In the genomic region with DNA sequence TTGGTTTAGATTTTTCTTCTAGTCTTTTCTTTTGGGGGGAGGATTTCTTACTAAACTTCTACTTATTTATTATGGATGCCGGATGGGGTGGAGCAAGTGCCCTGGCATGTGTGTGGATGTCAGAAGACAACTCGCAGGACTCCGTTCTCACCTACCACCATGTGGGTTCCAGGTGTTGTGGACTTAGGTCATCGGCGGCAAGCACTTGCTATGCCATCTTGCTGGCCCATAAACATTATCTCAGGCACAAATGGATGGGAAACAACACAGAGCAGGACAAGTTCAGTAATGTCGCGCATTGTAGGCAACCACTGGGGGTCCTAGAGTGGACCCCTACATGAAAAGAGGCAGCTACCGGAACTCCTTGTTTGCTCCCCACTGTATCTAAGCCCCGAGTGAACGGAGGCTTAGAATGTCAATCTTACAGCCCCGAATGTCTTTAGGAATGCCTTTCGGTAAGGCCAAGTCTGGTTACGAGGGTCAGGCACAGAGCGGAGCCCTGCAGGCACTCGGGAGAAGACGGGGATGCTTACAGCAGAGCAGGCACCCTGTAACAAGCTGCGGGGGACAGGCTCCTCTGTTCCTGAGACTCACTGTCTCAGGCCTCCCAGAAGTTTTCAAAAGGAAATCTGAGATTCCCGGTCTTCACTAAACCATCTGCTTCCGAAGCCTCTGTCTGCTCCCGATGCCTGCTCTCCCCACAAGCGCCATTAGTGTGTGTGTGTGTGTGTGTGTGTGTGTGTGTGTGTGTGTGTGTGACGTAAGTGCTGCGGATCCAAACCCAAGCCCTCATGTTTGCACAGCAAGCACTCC, we compare ENCODE assay signal across 9 mouse cellular contexts. TPM values are rescaled to one million over a fixed set of nuclear protein-coding genes. Genes with fewer than 3 reads are reported as not detected.
A peak's percentile ranks its signal among the peaks of the same experiment; 100 is the strongest.
DNase-seq lines count a peak whose midpoint lies in the region; ATAC-seq lines count a peak whose summit lies in the region.
"Had no signal": no experiment of that assay in that cellular context is flagged by ENCODE, and none has a peak within 500 bp of the region (broad histone marks: within the 10 kb centered on the region; RNA-seq: fewer than 3 reads in every experiment).

No protein-coding gene starts in this region.

- no peak for DNase-seq in lung, postnatal 25 days (ENCODE audit: low spot score)
- DNase-seq in forebrain, embryonic 11.5 days (ENCODE audit: low spot score), result no peak
- DNase-seq in limb, embryonic 11.5 days (ENCODE audit: low spot score), result peak; percentile 48
- DNase-seq in urinary bladder, postnatal 14 days (ENCODE audit: low spot score), result no peak
- no peak for DNase-seq in frontal cortex, postnatal 25 days (ENCODE audit: low spot score in 2 of 2)
- no peak for DNase-seq in gastrocnemius, postnatal 36 days
- DNase-seq: kidney, postnatal 25 days had no signal

- WGBS in lung, embryonic 15.5 days, result 16% methylated on average over 23 of the region's 23 CpGs
- whole genome bisulfite sequencing in forebrain, embryonic 11.5 days, result 36% methylated on average over 23 of the region's 23 CpGs
- WGBS in limb, embryonic 11.5 days, result 9% methylated on average over 23 of the region's 23 CpGs
- WGBS in neural tube, embryonic 14.5 days, result 30% methylated on average over 23 of the region's 23 CpGs

- peak; percentile 15; the same call in 1 of the 2 replicates for ATAC-seq in lung, embryonic 15.5 days (ENCODE audit: borderline replicate concordance, extremely low read depth, low FRiP score, low TSS enrichment)
- 0 out of 2 replicates have a peak, but pooled peaks have one; percentile 39 for ATAC-seq in forebrain, embryonic 11.5 days (replicated peaks; ENCODE audit: low FRiP score)
- no peak for ATAC-seq in limb, embryonic 11.5 days (ENCODE audit: insufficient number of reproducible peaks, low FRiP score, low TSS enrichment, low read depth)
- ATAC-seq in neural tube, embryonic 14.5 days (ENCODE audit: low read depth), result 0 out of 2 replicates have a peak, but pooled peaks have one; percentile 17

- no peaks in the 10 kb centered on the region for H3K36me3 ChIP-seq in lung, embryonic 15.5 days
- no peaks in the 10 kb centered on the region for H3K36me3 ChIP-seq in forebrain, embryonic 11.5 days (ENCODE audit: control insufficient read depth, insufficient read depth, low read length)
- no peaks in the 10 kb centered on the region for H3K36me3 ChIP-seq in limb, embryonic 11.5 days (ENCODE audit: control insufficient read depth, insufficient read depth, low read length)
- H3K36me3 ChIP-seq in neural tube, embryonic 14.5 days (ENCODE audit: control insufficient read depth, insufficient read depth, low read length), result no peaks in the 10 kb centered on the region

- intact Hi-C loops in gastrocnemius, postnatal 36 days (cut with DNase I), result no loop called here

- H3K27ac ChIP-seq in lung, embryonic 15.5 days, result no peak overlapping the region
- no peak overlapping the region for H3K27ac ChIP-seq in forebrain, embryonic 11.5 days (ENCODE audit: low read depth, low read length)
- no peak overlapping the region for H3K27ac ChIP-seq in limb, embryonic 11.5 days (replicated peaks; ENCODE audit: low read depth, low read length)
- no peak overlapping the region for H3K27ac ChIP-seq in neural tube, embryonic 14.5 days (ENCODE audit: low read depth, low read length)

- H3K9ac ChIP-seq in lung, embryonic 15.5 days, result no peak overlapping the region
- peak overlapping the region; percentile 28; the same call in 1 of the 2 replicates for H3K9ac ChIP-seq in forebrain, embryonic 11.5 days (ENCODE audit: low read length)
- peak overlapping the region; percentile 30; the same call in 1 of the 2 replicates for H3K9ac ChIP-seq in limb, embryonic 11.5 days (ENCODE audit: low read length)
- H3K9ac ChIP-seq in neural tube, embryonic 14.5 days (replicated peaks; ENCODE audit: low read depth, low read length), result no peak overlapping the region

- H3K27me3 ChIP-seq in lung, embryonic 15.5 days, result peaks cover 38% of the 10 kb centered on the region
- H3K27me3 ChIP-seq in forebrain, embryonic 11.5 days (ENCODE audit: control insufficient read depth, insufficient read depth, low read length), result no peaks in the 10 kb centered on the region
- H3K27me3 ChIP-seq in limb, embryonic 11.5 days (ENCODE audit: control insufficient read depth, insufficient read depth, low read length), result peaks cover 6% of the 10 kb centered on the region; the same call in 1 of the 2 replicates
- H3K27me3 ChIP-seq in neural tube, embryonic 14.5 days (ENCODE audit: control insufficient read depth, insufficient read depth, low read length), result no peaks in the 10 kb centered on the region

- H3K9me3 ChIP-seq in lung, embryonic 15.5 days, result no peaks in the 10 kb centered on the region
- no peaks in the 10 kb centered on the region for H3K9me3 ChIP-seq in forebrain, embryonic 11.5 days (ENCODE audit: control insufficient read depth, low read length)
- no peaks in the 10 kb centered on the region for H3K9me3 ChIP-seq in limb, embryonic 11.5 days (ENCODE audit: control insufficient read depth, low read length)
- H3K9me3 ChIP-seq in neural tube, embryonic 14.5 days (ENCODE audit: control insufficient read depth, low read length), result no peaks in the 10 kb centered on the region

- no peak overlapping the region for H3K4me3 ChIP-seq in lung, embryonic 15.5 days
- H3K4me3 ChIP-seq in forebrain, embryonic 11.5 days (ENCODE audit: low read depth, low read length), result 0 out of 2 replicates have a peak overlapping the region, but pooled peaks have one; percentile 6
- H3K4me3 ChIP-seq in limb, embryonic 11.5 days (ENCODE audit: low read depth, low read length), result peak overlapping the region; percentile 16; the same call in 1 of the 2 replicates
- no peak overlapping the region for H3K4me3 ChIP-seq in neural tube, embryonic 14.5 days (ENCODE audit: low read depth, low read length)

- peaks cover 14% of the 10 kb centered on the region; the same call in 1 of the 2 replicates for H3K4me1 ChIP-seq in lung, embryonic 15.5 days
- H3K4me1 ChIP-seq in forebrain, embryonic 11.5 days (replicated peaks; ENCODE audit: control insufficient read depth, insufficient read depth, low read length), result no peaks in the 10 kb centered on the region
- peaks cover 7% of the 10 kb centered on the region for H3K4me1 ChIP-seq in limb, embryonic 11.5 days (ENCODE audit: control insufficient read depth, insufficient read depth, low read length)
- no peaks in the 10 kb centered on the region for H3K4me1 ChIP-seq in neural tube, embryonic 14.5 days (ENCODE audit: control insufficient read depth, insufficient read depth, low read length)

- H3K4me2 ChIP-seq in lung, embryonic 15.5 days, result peak overlapping the region; percentile 43
- H3K4me2 ChIP-seq in forebrain, embryonic 11.5 days (ENCODE audit: low read depth, low read length, severe bottlenecking), result peak overlapping the region; percentile 29; the same call in 1 of the 2 replicates
- H3K4me2 ChIP-seq in limb, embryonic 11.5 days (ENCODE audit: low read depth, severe bottlenecking), result peak overlapping the region; percentile 50
- peak overlapping the region; percentile 32 for H3K4me2 ChIP-seq in neural tube, embryonic 14.5 days (ENCODE audit: low read depth, low read length)

RNA-seq across cellular contexts. Expression of gene Bcas1, which starts 16.8 kb away (rescaled TPM):
- polyA plus RNA-seq in lung, embryonic 15.5 days (2015; fragmentation: Nextera tagmentation; extraction: Ambion mirVana), result 1.9 and 2.6 TPM in 2 replicates
- polyA plus RNA-seq in forebrain, embryonic 11.5 days (2014; fragmentation: Nextera tagmentation; extraction: Ambion mirVana), result 0.33 and 0.45 TPM in 2 replicates
- 0.25 and 0.45 TPM in 2 replicates for polyA plus RNA-seq in limb, embryonic 11.5 days (2014; fragmentation: Nextera tagmentation; extraction: Ambion mirVana)
- 11.8 and 14.6 TPM in 2 replicates for polyA plus RNA-seq in neural tube, embryonic 14.5 days (2014; fragmentation: Nextera tagmentation; extraction: Ambion mirVana)
- 1 to 10 TPM in 1 of 2 experiments, under 1 TPM in 1; 0.89 to 2.1 TPM for total RNA-seq in gastrocnemius, postnatal 36 days (2021)

Comparison
In these comparisons a context has a peak if more than half of its experiments do, and no peak if none do; other contexts are left out.
1. H3K4me3 ChIP-seq: peak in forebrain, embryonic 11.5 days (single experiment) and limb, embryonic 11.5 days (single experiment); none in lung, embryonic 15.5 days (single experiment) and neural tube, embryonic 14.5 days (single experiment).
2. H3K9ac ChIP-seq: peak in forebrain, embryonic 11.5 days (single experiment) and limb, embryonic 11.5 days (single experiment); none in lung, embryonic 15.5 days (single experiment) and neural tube, embryonic 14.5 days (single experiment).
3. Peak in every context shown above with its lines, with median percentiles within 50 percentile points of each other: H3K4me2 ChIP-seq.